Comparison of ENCODE assay signal across 7 mouse cellular contexts in the genomic region with DNA sequence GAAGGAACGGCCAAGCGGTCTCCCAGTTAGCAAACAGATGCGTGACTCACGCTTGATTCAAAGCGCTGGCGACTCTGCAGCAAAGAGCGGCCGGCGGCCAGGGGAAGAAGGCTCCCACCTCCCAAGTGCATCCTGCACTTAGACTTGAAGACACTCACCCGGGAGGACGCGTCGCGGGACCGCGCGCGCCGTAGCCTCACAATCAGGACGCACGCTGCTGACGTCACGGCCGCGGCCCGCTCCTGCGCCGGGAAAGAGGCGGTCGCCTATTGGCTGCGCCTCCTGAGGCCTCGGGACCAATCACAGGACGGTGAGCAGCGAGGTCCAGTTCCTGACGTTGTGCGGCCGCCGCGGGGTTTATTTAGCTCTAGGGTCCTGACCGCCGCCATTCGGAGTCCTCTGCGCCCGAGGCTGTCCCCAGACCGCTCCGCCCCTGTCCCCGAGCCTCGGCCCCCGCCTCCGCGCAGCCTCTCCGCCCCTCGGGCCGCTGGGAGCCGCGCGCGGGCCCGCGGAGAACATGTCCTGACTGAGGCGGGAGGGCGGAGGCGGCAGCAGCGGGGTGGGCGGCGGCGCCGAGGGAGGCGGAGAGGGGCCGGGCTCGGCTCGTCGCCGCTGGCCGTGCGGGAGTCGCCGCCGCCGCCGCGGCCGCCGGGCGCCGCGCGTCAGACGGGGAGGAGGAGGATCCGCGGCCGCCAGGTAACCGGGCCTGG. TPM values are rescaled to one million over a fixed set of nuclear protein-coding genes. Genes with fewer than 3 reads are reported as not detected.
A peak's percentile ranks its signal among the peaks of the same experiment; 100 is the strongest.
DNase-seq lines count a peak whose midpoint lies in the region; ATAC-seq and TF ChIP-seq lines count a peak whose summit lies in the region.

A gene (plus strand): TSS at position 293 of the 710 bp plus-strand sequence.

- peak within 1 kb of the TSS; percentile 97 for H3K9ac ChIP-seq in intestine, postnatal 0 days (ENCODE audit: low read depth, low read length)
- H3K9ac ChIP-seq in midbrain, embryonic 12.5 days (replicated peaks): peak within 1 kb of the TSS; percentile 98

- peak within 1 kb of the TSS; percentile 77 for H3K4me3 ChIP-seq in embryonic facial prominence, embryonic 10.5 days
- H3K4me3 ChIP-seq in intestine, postnatal 0 days (ENCODE audit: low read depth, low read length): peak within 1 kb of the TSS; percentile 97
- H3K4me3 ChIP-seq in midbrain, embryonic 12.5 days: peak within 1 kb of the TSS; percentile 96
- H3K4me3 ChIP-seq in small intestine, adult 2 months (ENCODE audit: low read depth, low read length): peak within 1 kb of the TSS; percentile 91

- DNase-seq in adrenal gland, postnatal 10 days: peak; percentile 99
- DNase-seq in embryonic facial prominence, embryonic 10.5 days (ENCODE audit: low spot score): peak; percentile 99
- DNase-seq in gonadal fat pad, adult 2 months (ENCODE audit: low read depth): peak; percentile 52
- DNase-seq in left cerebral cortex, postnatal 4 days: peak; percentile 99

- TF ChIP-seq CTCF in intestine, postnatal 0 days (IDR thresholded peaks at IDR 0.05; ENCODE audit: low read depth): no peak
- TF ChIP-seq CTCF in small intestine, adult 2 months (IDR thresholded peaks at IDR 0.05; ENCODE audit: extremely low read depth, insufficient read length, insufficient replicate concordance, low read depth, low read length): no peak

- H3K36me3 ChIP-seq in embryonic facial prominence, embryonic 10.5 days (replicated peaks): no peaks in the 10 kb centered on the region
- no peaks in the 10 kb centered on the region for H3K36me3 ChIP-seq in intestine, postnatal 0 days (ENCODE audit: control insufficient read depth, insufficient read depth)
- H3K36me3 ChIP-seq in midbrain, embryonic 12.5 days: no peaks in the 10 kb centered on the region
- no peaks in the 10 kb centered on the region for H3K36me3 ChIP-seq in small intestine, adult 2 months (ENCODE audit: control insufficient read depth, insufficient read depth, low read length)

- ATAC-seq in intestine, postnatal 0 days: peak; percentile 99
- ATAC-seq in midbrain, embryonic 12.5 days (ENCODE audit: low FRiP score, low read depth): peak; percentile 100

- TF ChIP-seq POLR2A in small intestine, adult 2 months (IDR thresholded peaks at IDR 0.05; ENCODE audit: low read depth, low read length): peak; percentile 59

- under 1% methylated on average over 93 of the region's 93 CpGs for WGBS in embryonic facial prominence, embryonic 10.5 days
- under 1% methylated on average over 70 of the region's 93 CpGs for WGBS in intestine, postnatal 0 days
- WGBS in midbrain, embryonic 12.5 days: under 1% methylated on average over 73 of the region's 93 CpGs
- 1% methylated on average over 89 of the region's 93 CpGs for WGBS in small intestine, adult 2 months

- no peaks in the 10 kb centered on the region for H3K9me3 ChIP-seq in embryonic facial prominence, embryonic 10.5 days
- no peaks in the 10 kb centered on the region for H3K9me3 ChIP-seq in intestine, postnatal 0 days (ENCODE audit: control insufficient read depth)
- no peaks in the 10 kb centered on the region for H3K9me3 ChIP-seq in midbrain, embryonic 12.5 days

- H3K4me1 ChIP-seq in embryonic facial prominence, embryonic 10.5 days: peaks cover 18% of the 10 kb centered on the region
- H3K4me1 ChIP-seq in intestine, postnatal 0 days (replicated peaks; ENCODE audit: control insufficient read depth, insufficient read depth, low read length): no peaks in the 10 kb centered on the region
- peaks cover 9% of the 10 kb centered on the region for H3K4me1 ChIP-seq in midbrain, embryonic 12.5 days
- H3K4me1 ChIP-seq in small intestine, adult 2 months (ENCODE audit: control insufficient read depth, insufficient read depth, insufficient read length, low read length): peaks cover 2% of the 10 kb centered on the region; the same call in 1 of the 2 replicates

- intact Hi-C loops in left cerebral cortex, postnatal 4 days (cut with DNase I): no loop called here

- H3K27ac ChIP-seq in embryonic facial prominence, embryonic 10.5 days (replicated peaks): peak within 1 kb of the TSS; percentile 96
- peak within 1 kb of the TSS; percentile 98 for H3K27ac ChIP-seq in intestine, postnatal 0 days (ENCODE audit: low read depth, low read length)
- peak within 1 kb of the TSS; percentile 99 for H3K27ac ChIP-seq in midbrain, embryonic 12.5 days (replicated peaks)
- H3K27ac ChIP-seq in small intestine, adult 2 months (ENCODE audit: insufficient read depth, low read depth, low read length): peak within 1 kb of the TSS; percentile 89

- H3K4me2 ChIP-seq in intestine, postnatal 0 days (replicated peaks; ENCODE audit: low read depth): peak within 1 kb of the TSS; percentile 77
- H3K4me2 ChIP-seq in midbrain, embryonic 12.5 days (replicated peaks): peak within 1 kb of the TSS; percentile 81

- no peaks in the 10 kb centered on the region for H3K27me3 ChIP-seq in embryonic facial prominence, embryonic 10.5 days (replicated peaks; ENCODE audit: low read depth, poor library complexity, severe bottlenecking)
- no peaks in the 10 kb centered on the region for H3K27me3 ChIP-seq in intestine, postnatal 0 days (replicated peaks; ENCODE audit: control insufficient read depth, insufficient read depth, low read length)
- no peaks in the 10 kb centered on the region; the same call in 1 of the 2 replicates for H3K27me3 ChIP-seq in midbrain, embryonic 12.5 days
- H3K27me3 ChIP-seq in small intestine, adult 2 months (ENCODE audit: control insufficient read depth, insufficient read depth, low read length): no peaks in the 10 kb centered on the region

RNA-seq across cellular contexts. Expression of the gene that starts here (rescaled TPM):
- 10 to 100 TPM; 33.7 to 37.9 TPM for total RNA-seq in adrenal gland, postnatal 10 days (2021)
- 10.9 and 11.0 TPM in 2 replicates for polyA plus RNA-seq in embryonic facial prominence, embryonic 10.5 days (2016; fragmentation: Nextera tagmentation; extraction: Ambion mirVana)
- polyA plus RNA-seq in gonadal fat pad, adult 2 months (2012; rRNA removed): 10.3 and 10.4 TPM in 2 replicates
- polyA plus RNA-seq in intestine, postnatal 0 days (2015; fragmentation: Nextera tagmentation; extraction: Ambion mirVana): 8.7 and 9.8 TPM in 2 replicates
- total RNA-seq in left cerebral cortex, postnatal 4 days (2021): 10 to 100 TPM; 55.0 to 58.3 TPM
- 17.6 and 19.8 TPM in 2 replicates for polyA plus RNA-seq in midbrain, embryonic 12.5 days (2016; fragmentation: Nextera tagmentation; extraction: Ambion mirVana)
- polyA plus RNA-seq in small intestine, adult 2 months (2012; rRNA removed): 1.4 and 2.6 TPM in 2 replicates

Comparison
In these comparisons a context has a peak if more than half of its experiments do, and no peak if none do; other contexts are left out.
1. Peak in every context shown above with its lines: DNase-seq, ATAC-seq, H3K4me3 ChIP-seq and H3K27ac ChIP-seq.